Mouse (Mus musculus): ENCODE results near the gene Dnah11.

- TF ChIP-seq CTCF (conservative IDR thresholded peaks at IDR 0.05; ENCODE audit: insufficient read depth, insufficient read length, low read depth, low read length): no peak
- no peak for TF ChIP-seq POLR2A (IDR thresholded peaks at IDR 0.05; ENCODE audit: low read depth, low read length)
These were observed 156.6 kb downstream of the Dnah11 start for GRCm38 (mm10) chr12:118042196-118042595.
